Mouse (Mus musculus) MEL (cell line): ENCODE data around the gene Gm20388. TPM values are rescaled to one million over a fixed set of nuclear protein-coding genes. Genes with fewer than 3 reads are reported as not detected.

Source experiments
- DNase-seq: peaks from one replicate; pipeline ENCODE4 v3.0.0; 2011; ENCODE audit warnings: low read depth, low spot score
- H3K27ac ChIP-seq: 2 replicates; pipeline ENCODE4 v1.5.1; 2012; ENCODE audit warnings: low read depth, mild to moderate bottlenecking, control low read depth, low read length, moderate library complexity; ENCODE audit not compliant: control insufficient read depth
- H3K27me3 ChIP-seq, 2 experiments: fragments of 150-350 bp in 1 of 2; sonication (generic) in 1 of 2; 2 replicates each; pipeline ENCODE4 v1.6.1; 2012; ENCODE audit warnings: low read length in 2 of 2, mild to moderate bottlenecking in 2 of 2, improper control_type of control experiment in 1 of 2, moderate library complexity in 1 of 2; ENCODE audit not compliant: insufficient read depth in 2 of 2, control insufficient read depth in 1 of 2
- H3K36me3 ChIP-seq, 2 experiments: 2 replicates each; pipeline ENCODE4 v1.6.1; 2012 to 2014; ENCODE audit warnings: low read length in 2 of 2, improper control_type of control experiment in 1 of 2, inconsistent platforms in 1 of 2, mild to moderate bottlenecking in 1 of 2; ENCODE audit not compliant: insufficient read depth in 2 of 2, control insufficient read depth in 1 of 2
- H3K4me1 ChIP-seq, 2 experiments: fragments of 150-350 bp in 1 of 2; sonication (generic) in 1 of 2; 2 replicates each; pipeline ENCODE4 v1.6.1; 2012; ENCODE audit warnings: low read length in 2 of 2, improper control_type of control experiment in 1 of 2, mild to moderate bottlenecking in 1 of 2; ENCODE audit not compliant: insufficient read depth in 2 of 2, control insufficient read depth in 1 of 2
- H3K4me3 ChIP-seq, 2 experiments: fragments of 150-350 bp in 1 of 2; sonication (generic) in 1 of 2; 2 replicates each; pipeline ENCODE4 v1.5.1; 2012; ENCODE audit warnings: low read depth in 2 of 2, low read length in 2 of 2, mild to moderate bottlenecking in 2 of 2, moderate library complexity in 2 of 2, control low read depth in 1 of 2, improper control_type of control experiment in 1 of 2; ENCODE audit not compliant: control insufficient read depth in 1 of 2, insufficient read depth in 1 of 2
- H3K79me2 ChIP-seq: 2 replicates; pipeline ENCODE4 v1.6.1; 2012; ENCODE audit warnings: mild to moderate bottlenecking, low read length, moderate library complexity; ENCODE audit not compliant: control insufficient read depth, poor library complexity, insufficient read depth
- H3K9ac ChIP-seq: 2 replicates; pipeline ENCODE4 v1.6.1; 2012; ENCODE audit warnings: low read depth, mild to moderate bottlenecking, control low read depth, low read length, moderate library complexity; ENCODE audit not compliant: control insufficient read depth, poor library complexity, severe bottlenecking
- H3K9me3 ChIP-seq: fragments of 150-350 bp; sonication (generic); replicated peaks from 2 replicates; pipeline ENCODE4 v1.6.1; 2012; ENCODE audit warnings: mild to moderate bottlenecking, low read length, improper control_type of control experiment, moderate library complexity; ENCODE audit not compliant: insufficient read depth
- BHLHE40 ChIP-seq: IDR thresholded peaks from 2 replicates; pipeline ENCODE4 v1.6.1; 2012; ENCODE audit warnings: low read depth, mild to moderate bottlenecking, inconsistent platforms, low read length, improper control_type of control experiment, borderline replicate concordance
- CHD2 ChIP-seq: IDR thresholded peaks from 2 replicates; pipeline ENCODE4 v1.6.1; 2011; ENCODE audit warnings: low read length, improper control_type of control experiment
- E2F4 ChIP-seq: IDR thresholded peaks from 2 replicates; pipeline ENCODE4 v1.6.1; 2011; ENCODE audit warnings: low read depth, low read length, improper control_type of control experiment, borderline replicate concordance
- ELF1 ChIP-seq: IDR thresholded peaks from 2 replicates; pipeline ENCODE4 v1.6.1; 2014; ENCODE audit warnings: low read depth, mild to moderate bottlenecking, inconsistent platforms, low read length, improper control_type of control experiment, moderate library complexity
- EP300 ChIP-seq, 2 experiments: IDR thresholded peaks; 2 replicates each; pipeline ENCODE4 v1.6.1; 2011; ENCODE audit warnings: improper control_type of control experiment in 2 of 2, low read length in 2 of 2, low read depth in 1 of 2, mild to moderate bottlenecking in 1 of 2
- GATA1 ChIP-seq: IDR thresholded peaks from 2 replicates; pipeline ENCODE4 v1.6.1; 2011; ENCODE audit warnings: low read depth, low read length, improper control_type of control experiment
- HCFC1 ChIP-seq: IDR thresholded peaks from 2 replicates; pipeline ENCODE4 v1.6.1; 2012; ENCODE audit warnings: low read depth, mild to moderate bottlenecking, inconsistent platforms, low read length, improper control_type of control experiment, moderate library complexity
- JUND ChIP-seq: IDR thresholded peaks from 2 replicates; pipeline ENCODE4 v1.6.1; 2011; ENCODE audit warnings: low read depth, mild to moderate bottlenecking, improper control_type of control experiment, low read length
- MAZ ChIP-seq: IDR thresholded peaks from 2 replicates; pipeline ENCODE4 v1.6.1; 2012; ENCODE audit warnings: low read depth, mild to moderate bottlenecking, inconsistent platforms, low read length, improper control_type of control experiment
- MEF2A ChIP-seq: IDR thresholded peaks from 2 replicates; pipeline ENCODE4 v1.6.1; 2014; ENCODE audit warnings: low read depth, mild to moderate bottlenecking, inconsistent platforms, low read length, improper control_type of control experiment; ENCODE audit not compliant: poor library complexity, insufficient replicate concordance, severe bottlenecking; ENCODE audit errors: extremely low read depth
- MXI1 ChIP-seq: IDR thresholded peaks from 2 replicates; pipeline ENCODE4 v1.6.1; 2011; ENCODE audit warnings: mild to moderate bottlenecking, low read depth, low read length, improper control_type of control experiment
- MYB ChIP-seq: IDR thresholded peaks from 2 replicates; pipeline ENCODE4 v1.6.1; 2011; ENCODE audit warnings: mild to moderate bottlenecking, low read depth, low read length, improper control_type of control experiment
- MYC ChIP-seq: IDR thresholded peaks from 2 replicates; pipeline ENCODE4 v1.6.1; 2011; ENCODE audit warnings: low read depth, mild to moderate bottlenecking, low read length, improper control_type of control experiment, moderate library complexity
- NELFE ChIP-seq: IDR thresholded peaks from 2 replicates; pipeline ENCODE4 v1.6.1; 2011; ENCODE audit warnings: low read depth, low read length, improper control_type of control experiment
- RCOR1 ChIP-seq: IDR thresholded peaks from 2 replicates; pipeline ENCODE4 v1.6.1; 2012; ENCODE audit warnings: low read depth, mild to moderate bottlenecking, inconsistent platforms, low read length, improper control_type of control experiment
- TAL1 ChIP-seq: IDR thresholded peaks from 2 replicates; pipeline ENCODE4 v1.6.1; 2012; ENCODE audit warnings: mild to moderate bottlenecking, inconsistent platforms, low read length, moderate library complexity, mixed read lengths
- TBP ChIP-seq: IDR thresholded peaks from 2 replicates; pipeline ENCODE4 v1.8.0; 2011; ENCODE audit warnings: low read depth, low read length, improper control_type of control experiment
- TCF12 ChIP-seq: IDR thresholded peaks from 2 replicates; pipeline ENCODE4 v1.6.1; 2014; ENCODE audit warnings: low read depth, mild to moderate bottlenecking, inconsistent platforms, low read length, improper control_type of control experiment, moderate library complexity
- UBTF ChIP-seq: IDR thresholded peaks from 2 replicates; pipeline ENCODE4 v1.6.1; 2012; ENCODE audit warnings: low read depth, mild to moderate bottlenecking, inconsistent platforms, low read length, improper control_type of control experiment, moderate library complexity, borderline replicate concordance; ENCODE audit not compliant: insufficient read depth
- USF1 ChIP-seq: IDR thresholded peaks from 2 replicates; pipeline ENCODE4 v1.6.1; 2014; ENCODE audit warnings: low read depth, mild to moderate bottlenecking, inconsistent platforms, low read length, improper control_type of control experiment, moderate library complexity
- ZKSCAN1 ChIP-seq: IDR thresholded peaks from 2 replicates; pipeline ENCODE4 v1.6.1; 2012; ENCODE audit warnings: low read depth, mild to moderate bottlenecking, inconsistent platforms, low read length, improper control_type of control experiment, moderate library complexity
- ZMIZ1 ChIP-seq: IDR thresholded peaks from 2 replicates; pipeline ENCODE4 v1.6.1; 2012; ENCODE audit warnings: low read depth, mild to moderate bottlenecking, inconsistent platforms, low read length, improper control_type of control experiment, moderate library complexity
- ZNF384 ChIP-seq: IDR thresholded peaks from 2 replicates; pipeline ENCODE4 v1.6.1; 2012; ENCODE audit warnings: low read depth, mild to moderate bottlenecking, inconsistent platforms, low read length, improper control_type of control experiment
- polyA plus RNA-seq, 2 experiments: library from polyadenylated mRNA; stranded (reverse) in 1 of 2; unstranded in 1 of 2; fragments of >175 nt in 1 of 2; fragments of >200 nt in 1 of 2; gene quantifications; 2 replicates each; pipeline versions ENCODE4 v1.2.1 to v1.2.4; 2012; ENCODE audit warnings: low replicate concordance in 2 of 2, low read depth in 1 of 2; ENCODE audit not compliant: insufficient read length in 2 of 2, insufficient read depth in 1 of 2, missing spikeins in 1 of 2
- total RNA-seq: library from RNA; depleted of rRNA; stranded (reverse); fragments of 300-350 nt; gene quantifications from 2 replicates; pipeline ENCODE4 v1.2.3, GENCODE M21; 2012

Gm20388 gene
- total and polyA plus RNA-seq, 3 experiments = 11.1 to 17.8 TPM; not detected in 1

GRCm38 (mm10) chr8:120264944-120265453 is 354.4 kb downstream of the Gm20388 start:
- H3K27me3 ChIP-seq = peaks cover 0 to 8% of the 10 kb centered on the region in 2 experiments; a peak in 1 of 4 replicates
- no peak overlapping the region for H3K9ac ChIP-seq
- H3K9me3 ChIP-seq = no peaks in the 10 kb centered on the region
- H3K79me2 ChIP-seq = no peaks in the 10 kb centered on the region
- TF ChIP-seq ZKSCAN1 = no peak
- no peak for TF ChIP-seq ZNF384
- TF ChIP-seq EP300 (IDR thresholded peaks at IDR 0.05; ENCODE audit: low read depth in 1 of 2, low read length in 2 of 2) = no peak
- no peak for DNase-seq
- H3K4me1 ChIP-seq = no peaks in the 10 kb centered on the region
- H3K27ac ChIP-seq = no peak overlapping the region
- H3K36me3 ChIP-seq = no peaks in the 10 kb centered on the region
- no peak overlapping the region for H3K4me3 ChIP-seq

- no peak overlapping the region for H3K9ac ChIP-seq
- H3K4me1 ChIP-seq = no peaks in the 10 kb centered on the region
- H3K27ac ChIP-seq = no peak overlapping the region
- DNase-seq = no peak
- no peaks in the 10 kb centered on the region for H3K9me3 ChIP-seq
- H3K36me3 ChIP-seq = no peaks in the 10 kb centered on the region
- no peak overlapping the region for H3K4me3 ChIP-seq
- TF ChIP-seq MYB (no peak), JUND (no peak), ZNF384 (no peak), HCFC1 (no peak), ELF1 (no peak), TBP (no peak), NELFE (no peak)
- no peaks in the 10 kb centered on the region for H3K79me2 ChIP-seq
- peaks cover 0 to 8% of the 10 kb centered on the region in 2 experiments; a peak in 1 of 4 replicates for H3K27me3 ChIP-seq
Observed at GRCm38 (mm10) chr8:120265471-120265870, 354.8 kb downstream of the Gm20388 start.

- Histone ChIP-seq H3K9ac (no peak overlapping the region), H3K9me3 (no peaks in the 10 kb centered on the region), H3K4me1 (no peaks in the 10 kb centered on the region), H3K27me3 (peaks cover 0 to 3% of the 10 kb centered on the region in 2 experiments; a peak in 1 of 4 replicates), H3K79me2 (no peaks in the 10 kb centered on the region), H3K27ac (no peak overlapping the region), H3K4me3 (no peak overlapping the region), H3K36me3 (no peaks in the 10 kb centered on the region)
- no peak for TF ChIP-seq MAZ
- TF ChIP-seq UBTF = no peak
- no peak for TF ChIP-seq USF1
- TF ChIP-seq BHLHE40 = no peak
- TF ChIP-seq CHD2 = no peak
- TF ChIP-seq MYB = no peak
- no peak for TF ChIP-seq ZMIZ1
- TF ChIP-seq MXI1 = no peak
- TF ChIP-seq HCFC1 = no peak
- TF ChIP-seq E2F4 = no peak
- no peak for TF ChIP-seq MEF2A
- no peak for TF ChIP-seq MYC
- no peak for TF ChIP-seq EP300 (IDR thresholded peaks at IDR 0.05; ENCODE audit: low read depth in 1 of 2, low read length in 2 of 2)
- no peak for TF ChIP-seq GATA1
- no peak for TF ChIP-seq TAL1
- TF ChIP-seq TCF12 = no peak
- no peak for TF ChIP-seq RCOR1
- DNase-seq = no peak
Observed at GRCm38 (mm10) chr8:120268541-120268980, 357.9 kb downstream of the Gm20388 start.
